Mouse (Mus musculus): ENCODE results near the gene Actb. TPM values are rescaled to one million over a fixed set of nuclear protein-coding genes. Genes with fewer than 3 reads are reported as not detected.
"Not testable (repeated sequence)": the region's sequence is repeated elsewhere in the genome, so short reads cannot be mapped to it uniquely, and the experiment has no call there.

Actb gene
- total RNA-seq, 2 experiments from 2014 or later: 3,677 to 4,369 TPM

DNA sequence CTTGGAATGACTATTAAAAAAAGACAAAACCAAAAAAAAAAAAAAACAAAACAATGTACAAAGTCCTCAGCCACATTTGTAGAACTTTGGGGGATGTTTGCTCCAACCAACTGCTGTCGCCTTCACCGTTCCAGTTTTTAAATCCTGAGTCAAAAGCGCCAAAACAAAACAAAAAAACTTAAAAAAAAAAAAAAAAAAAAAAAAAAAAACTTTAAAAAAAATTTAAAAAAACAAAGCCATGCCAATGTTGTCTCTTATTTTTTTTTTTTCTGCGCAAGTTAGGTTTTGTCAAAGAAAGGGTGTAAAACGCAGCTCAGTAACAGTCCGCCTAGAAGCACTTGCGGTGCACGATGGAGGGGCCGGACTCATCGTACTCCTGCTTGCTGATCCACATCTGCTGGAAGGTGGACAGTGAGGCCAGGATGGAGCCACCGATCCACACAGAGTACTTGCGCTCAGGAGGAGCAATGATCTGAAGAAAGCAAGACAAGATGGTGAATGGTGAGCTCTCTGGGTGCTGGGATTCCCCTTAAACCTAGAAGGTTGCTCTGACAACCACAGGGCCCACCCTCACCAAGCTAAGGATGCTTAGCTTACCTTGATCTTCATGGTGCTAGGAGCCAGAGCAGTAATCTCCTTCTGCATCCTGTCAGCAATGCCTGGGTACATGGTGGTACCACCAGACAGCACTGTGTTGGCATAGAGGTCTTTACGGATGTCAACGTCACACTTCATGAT, 2.9 kb downstream of the Actb start:
- ATAC-seq (replicated peaks; ENCODE audit: poor library complexity, severe bottlenecking): no peak

DNA sequence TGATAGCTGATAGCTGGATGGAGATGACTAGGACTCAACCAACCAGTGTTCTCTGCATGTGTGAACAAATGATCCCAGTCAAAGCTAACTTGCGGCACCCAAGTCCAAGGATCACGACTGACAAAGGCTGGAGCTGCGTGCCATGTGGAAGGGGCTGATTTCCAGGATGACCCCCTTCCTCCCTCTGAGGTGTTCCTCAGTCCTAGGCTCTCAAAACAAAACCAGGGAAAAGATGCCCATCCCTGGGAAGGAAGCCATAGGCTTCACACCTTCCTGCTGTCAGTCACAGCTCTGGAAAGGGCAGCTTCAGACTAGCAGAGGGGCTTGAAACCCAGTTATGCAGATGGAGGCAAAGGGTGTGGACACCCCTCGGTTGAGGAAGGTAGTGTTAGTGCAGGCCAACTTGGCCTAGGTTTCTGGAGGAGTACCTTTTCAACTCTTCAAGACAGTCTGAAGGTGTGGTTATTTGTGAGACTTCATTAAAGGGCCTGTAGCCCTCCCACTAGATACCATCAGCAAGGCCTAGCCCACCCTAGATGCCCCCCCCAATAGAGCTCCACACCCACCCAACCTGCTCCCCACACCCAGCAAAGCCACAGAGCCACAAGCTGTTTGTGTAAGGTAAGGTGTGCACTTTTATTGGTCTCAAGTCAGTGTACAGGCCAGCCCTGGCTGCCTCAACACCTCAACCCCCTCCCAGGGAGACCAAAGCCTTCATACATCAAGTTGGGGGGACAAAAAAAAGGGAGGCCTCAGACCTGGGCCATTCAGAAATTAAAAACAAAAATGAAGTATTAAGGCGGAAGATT, 3.8 kb downstream of the Actb start:
- no peak for ATAC-seq (replicated peaks; ENCODE audit: poor library complexity, severe bottlenecking)

- ATAC-seq (replicated peaks; ENCODE audit: poor library complexity, severe bottlenecking): no peak
These were observed 4.6 kb downstream of the Actb start for GRCm38 (mm10) chr5:142901846-142902505.

DNA sequence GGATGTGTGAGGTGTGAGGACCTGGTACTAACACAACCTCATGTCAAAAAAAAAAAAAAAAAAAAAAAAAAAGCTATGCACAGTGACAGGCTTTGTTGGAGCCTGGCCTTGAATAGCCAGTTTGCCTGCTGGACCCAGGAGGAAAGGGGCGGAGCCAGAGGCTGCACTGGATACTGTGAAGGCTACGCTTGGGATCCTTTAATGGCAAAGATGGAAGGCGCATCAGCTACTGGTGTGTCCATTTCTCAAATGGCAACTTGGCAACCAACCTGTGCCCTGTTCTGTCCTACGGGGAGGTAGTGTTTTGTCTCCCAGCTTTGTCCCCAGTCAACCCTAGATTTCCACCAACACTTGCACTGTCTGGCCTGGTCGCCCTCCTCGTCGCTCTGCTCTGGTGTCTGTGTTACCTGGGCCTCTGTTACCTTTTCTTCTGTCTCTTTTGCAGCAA, 5.2 kb downstream of the Actb start:
- ATAC-seq (replicated peaks; ENCODE audit: poor library complexity, severe bottlenecking): no peak

- ATAC-seq (replicated peaks; ENCODE audit: poor library complexity, severe bottlenecking): no peak
These were observed 5.9 kb downstream of the Actb start for GRCm38 (mm10) chr5:142900651-142901050.

- no peak for ATAC-seq (replicated peaks; ENCODE audit: poor library complexity, severe bottlenecking)
These were observed 6.5 kb downstream of the Actb start for GRCm38 (mm10) chr5:142899932-142900533.

GRCm38 (mm10) chr5:142899057-142899601, 7.4 kb downstream of the Actb start:
- ATAC-seq (replicated peaks; ENCODE audit: poor library complexity, severe bottlenecking): no peak

GRCm38 (mm10) chr5:142898316-142898715, 8.2 kb downstream of the Actb start:
- no peak for ATAC-seq (replicated peaks; ENCODE audit: poor library complexity, severe bottlenecking)

- ATAC-seq (replicated peaks; ENCODE audit: poor library complexity, severe bottlenecking): no peak
These were observed 8.8 kb downstream of the Actb start for GRCm38 (mm10) chr5:142897568-142898248.

- ATAC-seq (replicated peaks; ENCODE audit: poor library complexity, severe bottlenecking): 0 out of 2 replicates have a peak, but pooled peaks have one; percentile 21
These were observed 9.8 kb downstream of the Actb start for GRCm38 (mm10) chr5:142896713-142897112.

GRCm38 (mm10) chr5:142896192-142896591, 10.4 kb downstream of the Actb start:
- ATAC-seq (replicated peaks; ENCODE audit: poor library complexity, severe bottlenecking): peak; percentile 29

GRCm38 (mm10) chr5:142894918-142895613, 11.5 kb downstream of the Actb start, which contains the start of gene Fbxl18:
Gene Fbxl18, minus strand, starts transcription at chr5:142895421.
- peak; percentile 90 for ATAC-seq (replicated peaks; ENCODE audit: poor library complexity, severe bottlenecking)

DNA sequence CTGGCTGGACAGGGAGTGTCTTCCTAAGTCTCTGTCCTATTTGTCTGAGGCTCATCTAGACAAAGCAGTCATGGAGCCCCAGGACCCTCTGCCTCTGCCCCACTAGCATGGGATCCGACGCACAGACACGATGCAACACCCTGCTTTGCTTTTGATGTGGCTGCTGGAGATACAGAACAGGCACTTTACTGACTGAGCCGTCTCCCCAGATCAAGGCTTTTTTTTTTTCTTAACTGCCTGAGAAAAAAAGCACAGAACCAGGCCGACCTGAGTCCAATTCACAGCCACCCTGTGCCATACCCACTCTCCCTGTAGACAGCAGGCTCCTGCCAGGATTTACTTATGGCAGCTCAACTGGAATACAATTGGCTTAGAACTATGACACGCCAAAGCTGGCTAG, 15.2 kb downstream of the Actb start:
- no peak for ATAC-seq (replicated peaks; ENCODE audit: poor library complexity, severe bottlenecking)

DNA sequence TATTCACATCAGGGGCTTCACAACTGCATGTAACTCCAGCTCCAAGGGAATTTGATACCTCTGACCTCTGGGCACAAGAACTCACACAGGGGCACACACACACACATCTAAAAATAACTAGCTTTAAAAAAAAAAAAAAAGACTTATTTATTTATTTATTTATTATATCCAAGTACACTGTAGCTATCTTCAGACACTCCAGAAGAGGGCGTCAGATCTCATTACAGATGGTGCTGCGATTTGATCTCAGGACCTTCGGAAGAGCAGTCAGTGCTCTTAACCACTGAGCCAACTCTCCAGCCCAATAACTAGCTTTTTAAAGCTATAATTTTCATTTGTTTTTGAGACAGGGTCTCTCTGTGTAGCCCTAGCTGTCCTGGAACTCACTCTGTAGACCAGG, 19.0 kb downstream of the Actb start:
- not testable (repeated sequence) for ATAC-seq (replicated peaks; ENCODE audit: poor library complexity, severe bottlenecking)

DNA sequence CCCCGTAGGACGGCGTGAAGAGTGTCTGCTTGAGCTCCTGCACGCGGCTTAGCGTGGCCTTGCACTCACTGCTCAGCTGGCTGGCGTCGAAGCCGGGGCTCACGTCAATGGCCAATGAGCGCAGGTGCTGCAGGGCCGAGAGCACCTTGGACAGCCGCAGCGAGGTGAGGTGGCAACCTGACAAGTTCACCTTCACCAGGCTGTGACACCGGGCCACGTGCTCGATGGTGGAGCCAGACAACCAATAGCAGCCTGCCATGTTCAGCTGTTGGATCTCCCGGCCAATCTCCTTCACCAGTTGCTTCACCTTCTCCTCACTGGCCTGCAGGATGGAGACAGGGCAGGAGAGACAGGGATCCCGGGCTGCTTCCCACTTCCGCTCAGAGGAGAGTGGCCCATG, 19.8 kb downstream of the Actb start:
- ATAC-seq (replicated peaks; ENCODE audit: poor library complexity, severe bottlenecking): no peak

DNA sequence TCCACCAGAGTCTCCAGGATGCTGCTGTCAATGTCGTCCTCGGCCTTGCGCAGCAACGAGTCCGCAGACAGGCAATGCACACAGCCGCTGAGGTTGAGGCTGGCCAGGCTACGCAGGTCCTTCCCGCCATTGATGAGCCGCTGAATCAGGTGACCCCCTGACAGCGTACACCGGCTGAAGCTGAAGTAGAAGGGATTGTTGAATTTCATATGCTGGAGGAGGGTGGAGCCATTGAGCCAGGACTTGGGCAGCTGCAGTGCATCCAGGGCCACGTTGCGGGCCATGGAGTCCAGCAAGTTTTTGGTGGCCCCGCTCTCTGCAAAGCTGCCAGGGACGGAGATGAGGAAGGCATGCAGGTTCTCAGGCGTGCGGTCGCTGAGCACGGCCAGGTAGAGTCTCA, 20.4 kb downstream of the Actb start:
- ATAC-seq (replicated peaks; ENCODE audit: poor library complexity, severe bottlenecking): no peak

GRCm38 (mm10) chr5:142882471-142882870, 24.1 kb downstream of the Actb start:
- ATAC-seq (replicated peaks; ENCODE audit: poor library complexity, severe bottlenecking): no peak

- no peak for ATAC-seq (replicated peaks; ENCODE audit: poor library complexity, severe bottlenecking)
These were observed 24.6 kb downstream of the Actb start for GRCm38 (mm10) chr5:142881936-142882335.
